Mouse (Mus musculus): ENCODE results near the gene Bpi. TPM values are rescaled to one million over a fixed set of nuclear protein-coding genes. Genes with fewer than 3 reads are reported as not detected.
A peak's percentile ranks its signal among the peaks of the same experiment; 100 is the strongest.

The Bpi gene
- total and polyA plus RNA-seq, 3 experiments, result 0.17 to 0.81 (median 0.51) TPM

- Histone ChIP-seq H3K4me2 (ENCODE audit: insufficient read depth, low read depth, poor library complexity, severe bottlenecking) (no peak overlapping the region), H3K9me3 (replicated peaks; ENCODE audit: low read length) (peaks cover 13% of the 10 kb centered on the region), H3K4me3 (replicated peaks in 1 of 3; ENCODE audit: low read depth in 2 of 3, low read length in 2 of 3, poor library complexity in 1 of 3) (no peak overlapping the region), H3K27ac (ENCODE audit: insufficient read depth, low read depth) (no peak overlapping the region), H3K9ac (ENCODE audit: insufficient read depth, low read depth) (no peak overlapping the region), H3K4me1 (ENCODE audit: control insufficient read depth in 1 of 2, insufficient read depth in 2 of 2) (peaks cover 7 to 11% of the 10 kb centered on the region in 2 experiments), H3K36me3 (replicated peaks in 1 of 2; ENCODE audit: control insufficient read depth in 1 of 2, insufficient read depth in 1 of 2, low read length in 1 of 2) (no peaks in the 10 kb centered on the region), H3K27me3 (replicated peaks) (peaks cover 6% of the 10 kb centered on the region), H3K79me2 (replicated peaks; ENCODE audit: control insufficient read depth, extremely low read depth, insufficient read depth, poor library complexity, severe bottlenecking) (no peaks in the 10 kb centered on the region)
- TF ChIP-seq MEF2A (IDR thresholded peaks at IDR 0.05; ENCODE audit: borderline replicate concordance, low read depth, low read length), result no peak
- no peak for TF ChIP-seq CHD2 (IDR thresholded peaks at IDR 0.05; ENCODE audit: low read length)
- DNase-seq (ENCODE audit: extremely low read depth), result no peak
- in situ Hi-C loops (cut with MboI; ENCODE audit: low pct_ligation_motif_present, low pct_unique_long_range_greater_than_20kb, low sequenced_read_pairs) (no loop called here), dilution Hi-C loops (cut with MboI; ENCODE audit: extremely low pct_ligation_motif_present, extremely low pct_unique_long_range_greater_than_20kb, low sequenced_read_pairs) (no loop called here)
Observed at GRCm38 (mm10) chr2:158308276-158308675, 50.4 kb downstream of the Bpi start.

DNA sequence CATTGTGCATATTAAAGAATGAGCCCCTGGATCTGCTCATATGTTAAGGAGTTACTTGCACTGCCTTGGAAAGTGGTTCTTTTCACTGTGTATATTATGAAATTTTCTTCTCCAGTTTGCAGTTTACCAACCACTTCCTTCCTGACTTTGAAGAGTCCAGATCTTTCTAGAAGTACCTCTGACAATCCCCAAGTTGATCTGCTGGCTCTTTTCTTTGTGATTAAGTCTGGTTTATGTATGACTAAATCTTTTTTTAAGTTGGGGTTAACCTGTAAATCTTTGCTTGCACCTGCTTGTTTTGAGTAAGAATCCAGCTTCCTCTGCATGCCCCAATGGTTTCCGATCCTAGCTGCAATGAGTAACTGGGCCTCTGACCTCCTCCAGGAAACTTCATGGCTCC, 55.2 kb downstream of the Bpi start:
- Histone ChIP-seq H3K4me3 (replicated peaks in 1 of 3; ENCODE audit: low read depth in 2 of 3, low read length in 2 of 3, poor library complexity in 1 of 3) (no peak overlapping the region), H3K36me3 (replicated peaks in 1 of 2; ENCODE audit: control insufficient read depth in 1 of 2, insufficient read depth in 1 of 2, low read length in 1 of 2) (no peaks in the 10 kb centered on the region), H3K9me3 (replicated peaks; ENCODE audit: low read length) (no peaks in the 10 kb centered on the region), H3K9ac (ENCODE audit: insufficient read depth, low read depth) (no peak overlapping the region), H3K27ac (ENCODE audit: insufficient read depth, low read depth) (no peak overlapping the region), H3K27me3 (replicated peaks) (peaks cover 13% of the 10 kb centered on the region), H3K4me2 (ENCODE audit: insufficient read depth, low read depth, poor library complexity, severe bottlenecking) (no peak overlapping the region), H3K4me1 (ENCODE audit: control insufficient read depth in 1 of 2, insufficient read depth in 2 of 2) (peaks cover 0 to 8% of the 10 kb centered on the region in 2 experiments; a peak in 1 of 4 replicates), H3K79me2 (replicated peaks; ENCODE audit: control insufficient read depth, extremely low read depth, insufficient read depth, poor library complexity, severe bottlenecking) (no peaks in the 10 kb centered on the region)
- TF ChIP-seq UBTF (IDR thresholded peaks at IDR 0.05; ENCODE audit: low read depth, low read length), result no peak
- no peak for TF ChIP-seq NRF1 (IDR thresholded peaks at IDR 0.05; ENCODE audit: low read depth, low read length)
- TF ChIP-seq MXI1 (IDR thresholded peaks at IDR 0.05; ENCODE audit: low read depth, low read length), result no peak
- no peak for DNase-seq (ENCODE audit: extremely low read depth)
- in situ Hi-C loops (cut with MboI; ENCODE audit: low pct_ligation_motif_present, low pct_unique_long_range_greater_than_20kb, low sequenced_read_pairs) (no loop called here), dilution Hi-C loops (cut with MboI; ENCODE audit: extremely low pct_ligation_motif_present, extremely low pct_unique_long_range_greater_than_20kb, low sequenced_read_pairs) (no loop called here)

- H3K9me3 ChIP-seq (replicated peaks; ENCODE audit: low read length), result no peaks in the 10 kb centered on the region
- DNase-seq (ENCODE audit: extremely low read depth), result peak; percentile 67
- no peak overlapping the region for H3K27ac ChIP-seq (ENCODE audit: insufficient read depth, low read depth)
- peaks cover 16% of the 10 kb centered on the region for H3K27me3 ChIP-seq (replicated peaks)
- no peak overlapping the region for H3K9ac ChIP-seq (ENCODE audit: insufficient read depth, low read depth)
- H3K36me3 ChIP-seq (replicated peaks in 1 of 2; ENCODE audit: control insufficient read depth in 1 of 2, insufficient read depth in 1 of 2, low read length in 1 of 2), result no peaks in the 10 kb centered on the region
- dilution Hi-C loops (cut with MboI; ENCODE audit: extremely low pct_ligation_motif_present, extremely low pct_unique_long_range_greater_than_20kb, low sequenced_read_pairs), result no loop called here
- no peak overlapping the region for H3K4me3 ChIP-seq (replicated peaks in 1 of 3; ENCODE audit: low read depth in 2 of 3, low read length in 2 of 3, poor library complexity in 1 of 3)
- no peak overlapping the region; the same call in 1 of the 2 replicates for H3K4me2 ChIP-seq (ENCODE audit: insufficient read depth, low read depth, poor library complexity, severe bottlenecking)
- H3K4me1 ChIP-seq (ENCODE audit: control insufficient read depth in 1 of 2, insufficient read depth in 2 of 2), result peaks cover 0 to 12% of the 10 kb centered on the region in 2 experiments; a peak in 2 of 4 replicates
- in situ Hi-C loops (cut with MboI; ENCODE audit: low pct_ligation_motif_present, low pct_unique_long_range_greater_than_20kb, low sequenced_read_pairs), result no loop called here
- no peaks in the 10 kb centered on the region for H3K79me2 ChIP-seq (replicated peaks; ENCODE audit: control insufficient read depth, extremely low read depth, insufficient read depth, poor library complexity, severe bottlenecking)
- TF ChIP-seq SIN3A (IDR thresholded peaks at IDR 0.05; ENCODE audit: low read length) (no peak), CHD2 (IDR thresholded peaks at IDR 0.05; ENCODE audit: low read length) (no peak), EP300 (IDR thresholded peaks at IDR 0.05; ENCODE audit: low read length) (0 out of 2 replicates have a peak, but pooled peaks have one; percentile 14), CTCF (conservative IDR thresholded peaks at IDR 0.05 in 1 of 2, IDR thresholded peaks at IDR 0.05 in 1 of 2; ENCODE audit: low read depth in 2 of 2, low read length in 2 of 2) (peak; percentile 62 to 78), TBP (conservative IDR thresholded peaks at IDR 0.05; ENCODE audit: low read depth, low read length) (no peak), SMC3 (IDR thresholded peaks at IDR 0.05; ENCODE audit: low read depth, low read length) (peak; percentile 71), RAD21 (IDR thresholded peaks at IDR 0.05; ENCODE audit: low read depth, low read length) (peak; percentile 29), POLR2AphosphoS2 (IDR thresholded peaks at IDR 0.05; ENCODE audit: low read depth, low read length) (no peak), BHLHE40 (IDR thresholded peaks at IDR 0.05; ENCODE audit: low read depth, low read length) (peak; percentile 30; the same call in 1 of the 2 replicates), JUND (conservative IDR thresholded peaks at IDR 0.05; ENCODE audit: low read depth, low read length) (peak; percentile 69; the same call in 1 of the 2 replicates), ETS1 (conservative IDR thresholded peaks at IDR 0.05; ENCODE audit: low read depth, low read length) (no peak), USF2 (conservative IDR thresholded peaks at IDR 0.05; ENCODE audit: low read depth, low read length) (no peak), USF1 (IDR thresholded peaks at IDR 0.05; ENCODE audit: low read depth, low read length) (no peak), MEF2A (IDR thresholded peaks at IDR 0.05; ENCODE audit: borderline replicate concordance, low read depth, low read length) (no peak), NELFE (IDR thresholded peaks at IDR 0.05; ENCODE audit: low read depth, low read length) (no peak), E2F4 (IDR thresholded peaks at IDR 0.05; ENCODE audit: insufficient replicate concordance, low read depth, low read length) (no peak), POLR2A (IDR thresholded peaks at IDR 0.05; ENCODE audit: low read depth, low read length) (no peak), CHD1 (IDR thresholded peaks at IDR 0.05; ENCODE audit: low read depth, low read length) (no peak), RCOR1 (conservative IDR thresholded peaks at IDR 0.05; ENCODE audit: low read depth, low read length) (no peak), MAFK (IDR thresholded peaks at IDR 0.05; ENCODE audit: insufficient replicate concordance, low read length) (no peak), MAX (IDR thresholded peaks at IDR 0.05; ENCODE audit: low read length) (no peak), GABPA (IDR thresholded peaks at IDR 0.05; ENCODE audit: insufficient replicate concordance, low read depth, low read length) (no peak), NRF1 (IDR thresholded peaks at IDR 0.05; ENCODE audit: low read depth, low read length) (no peak), MAZ (IDR thresholded peaks at IDR 0.05; ENCODE audit: low read depth, low read length) (no peak), JUN (IDR thresholded peaks at IDR 0.05; ENCODE audit: insufficient read depth, low read depth, low read length) (peak; percentile 59)
Observed at GRCm38 (mm10) chr2:158316371-158316770, 58.5 kb downstream of the Bpi start.

Data from CH12.LX (cell line).